Mouse (Mus musculus) cortical plate, adult 2 months (tissue): Measurements from ENCODE around the gene Spon2.

Experiments
- CTCF ChIP-seq: fragments of 200-500 bp; IDR thresholded peaks from 2 replicates; pipeline ENCODE4 v1.5.1; 2011; ENCODE audit warnings: mild to moderate bottlenecking, control low read depth, low read length; ENCODE audit not compliant: insufficient read depth; ENCODE audit errors: extremely low read depth
- POLR2A ChIP-seq: fragments of 200-500 bp; IDR thresholded peaks from 2 replicates; pipeline ENCODE4 v1.6.1; 2011; ENCODE audit warnings: mild to moderate bottlenecking, low read length, control low read depth; ENCODE audit not compliant: insufficient read depth; ENCODE audit errors: extremely low read depth

DNA sequence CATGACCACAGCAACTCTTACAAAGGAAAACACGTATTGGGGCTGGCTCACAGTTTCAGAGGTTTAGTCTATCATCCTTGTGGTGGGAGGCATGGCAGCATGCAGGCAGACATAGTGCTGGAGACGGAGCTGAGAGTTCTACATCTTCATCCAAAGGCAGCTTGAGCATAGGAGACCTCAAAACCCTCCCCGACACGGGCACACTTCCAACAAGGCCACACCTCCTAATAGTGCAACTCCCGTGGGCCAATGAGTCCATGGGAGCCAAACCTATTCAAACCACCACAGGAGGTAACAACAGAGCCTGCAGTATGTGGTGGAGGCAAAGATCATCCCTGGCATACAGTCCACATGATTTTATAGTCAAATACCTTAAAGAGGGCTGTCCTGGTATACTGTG is 7.0 kb downstream of the Spon2 start:
- no peak for TF ChIP-seq POLR2A
- TF ChIP-seq CTCF = no peak
